In genomic region chr9:77617751-77618150, GRCm38 (mm10) we compare ENCODE assay signal across 25 mouse cellular contexts. TPM values are rescaled to one million over a fixed set of nuclear protein-coding genes. Genes with fewer than 3 reads are reported as not detected.
"Had no signal": no experiment of that assay in that cellular context is flagged by ENCODE, and none has a peak within 500 bp of the region (broad histone marks: within the 10 kb centered on the region; RNA-seq: fewer than 3 reads in every experiment).

No protein-coding gene starts in this region.

- ATAC-seq: lung, postnatal 0 days; midbrain, embryonic 13.5 days; midbrain, embryonic 16.5 days had no signal

- H3K9ac ChIP-seq: kidney, embryonic 15.5 days; liver, embryonic 13.5 days; midbrain, embryonic 13.5 days; neural tube, embryonic 13.5 days had no signal

- H3K4me2 ChIP-seq: kidney, embryonic 15.5 days; liver, embryonic 13.5 days; midbrain, embryonic 13.5 days; neural tube, embryonic 13.5 days had no signal

- H3K4me1 ChIP-seq: liver, embryonic 13.5 days; megakaryocyte, embryonic 14.5 days; midbrain, embryonic 13.5 days; neural tube, embryonic 13.5 days had no signal

- DNase-seq: kidney, postnatal 10 days; kidney, postnatal 36 days; layer of hippocampus, postnatal 36 days; liver, embryonic 13.5 days; lung, adult 2 months; right cerebral cortex, adult 18-20 months; right cerebral cortex, postnatal 14 days; right cerebral cortex, postnatal 4 days; thymus, adult 2 months; thymus, postnatal 14 days; thymus, postnatal 4 days had no signal

- H3K4me3 ChIP-seq: kidney, embryonic 15.5 days; left cerebral cortex, adult 2 months; liver, embryonic 13.5 days; megakaryocyte, embryonic 14.5 days; midbrain, embryonic 10.5 days; midbrain, embryonic 13.5 days; myocyte; neural tube, embryonic 13.5 days had no signal

- H3K27me3 ChIP-seq: kidney, embryonic 15.5 days; liver, embryonic 13.5 days; megakaryocyte, embryonic 14.5 days; midbrain, embryonic 13.5 days; neural tube, embryonic 13.5 days had no signal

- H3K27ac ChIP-seq: kidney, embryonic 15.5 days; left cerebral cortex, adult 2 months; liver, embryonic 13.5 days; midbrain, embryonic 10.5 days; midbrain, embryonic 13.5 days; neural tube, embryonic 13.5 days; stomach, postnatal 0 days had no signal

- H3K36me3 ChIP-seq: kidney, embryonic 15.5 days; liver, embryonic 13.5 days; midbrain, embryonic 10.5 days; midbrain, embryonic 13.5 days; neural tube, embryonic 13.5 days had no signal

- H3K9me3 ChIP-seq: liver, embryonic 13.5 days; midbrain, embryonic 13.5 days; neural tube, embryonic 13.5 days had no signal

RNA-seq across cellular contexts. Expression of gene Klhl31, which starts 18.5 kb away (rescaled TPM):
- total RNA-seq: left cerebral cortex, postnatal 36 days; monocyte, adult 5-6 weeks; neutrophil, adult 5-6 weeks had no signal
- polyA plus RNA-seq: liver, adult 2 months had no signal
